Comparison of ENCODE assay signal across 8 mouse cellular contexts in genomic region chr7:19404476-19404875, GRCm38 (mm10). TPM values are rescaled to one million over a fixed set of nuclear protein-coding genes. Genes with fewer than 3 reads are reported as not detected.
A peak's percentile ranks its signal among the peaks of the same experiment; 100 is the strongest.
DNase-seq lines count a peak whose midpoint lies in the region; ATAC-seq and TF ChIP-seq lines count a peak whose summit lies in the region.

Gene Ckm (plus strand): TSS chr7:19404776.

- WGBS in lung, embryonic 14.5 days: 47% methylated on average over 7 of the region's 7 CpGs
- 53% methylated on average over 7 of the region's 7 CpGs for WGBS in hindbrain, postnatal 0 days
- 51% methylated on average over 7 of the region's 7 CpGs for WGBS in neural tube, embryonic 14.5 days

- H3K9me3 ChIP-seq in lung, embryonic 14.5 days (ENCODE audit: low read depth, low read length): peaks cover 4% of the 10 kb centered on the region; the same call in 1 of the 2 replicates
- no peaks in the 10 kb centered on the region for H3K9me3 ChIP-seq in hindbrain, postnatal 0 days (ENCODE audit: low read length)
- no peaks in the 10 kb centered on the region; the same call in 1 of the 2 replicates for H3K9me3 ChIP-seq in neural tube, embryonic 14.5 days (ENCODE audit: control insufficient read depth, low read length)

- H3K9ac ChIP-seq in lung, embryonic 14.5 days: peak within 1 kb of the TSS; percentile 49
- H3K9ac ChIP-seq in hindbrain, postnatal 0 days (replicated peaks; ENCODE audit: low read length): peak within 1 kb of the TSS; percentile 54
- H3K9ac ChIP-seq in neural tube, embryonic 14.5 days (replicated peaks; ENCODE audit: low read depth, low read length): peak within 1 kb of the TSS; percentile 47

- H3K27ac ChIP-seq in lung, embryonic 14.5 days (ENCODE audit: low read depth): no peak within 1 kb of the TSS
- no peak within 1 kb of the TSS for H3K27ac ChIP-seq in hindbrain, postnatal 0 days
- no peak within 1 kb of the TSS for H3K27ac ChIP-seq in neural tube, embryonic 14.5 days (ENCODE audit: low read depth, low read length)

- TF ChIP-seq CTCF in lung, embryonic 14.5 days (IDR thresholded peaks at IDR 0.05; ENCODE audit: low read depth): no peak
- no peak for TF ChIP-seq CTCF in hindbrain, postnatal 0 days (IDR thresholded peaks at IDR 0.05; ENCODE audit: low read depth)

- peak within 1 kb of the TSS; percentile 59 for H3K4me3 ChIP-seq in lung, embryonic 14.5 days (ENCODE audit: low read depth, low read length)
- peak within 1 kb of the TSS; percentile 51 for H3K4me3 ChIP-seq in hindbrain, postnatal 0 days (ENCODE audit: low read length)
- H3K4me3 ChIP-seq in neural tube, embryonic 14.5 days (ENCODE audit: low read depth, low read length): peak within 1 kb of the TSS; percentile 39

- H3K4me1 ChIP-seq in lung, embryonic 14.5 days (ENCODE audit: insufficient read depth): no peaks in the 10 kb centered on the region
- peaks cover 5% of the 10 kb centered on the region; the same call in 1 of the 2 replicates for H3K4me1 ChIP-seq in hindbrain, postnatal 0 days (ENCODE audit: insufficient read depth, low read length)
- peaks cover 8% of the 10 kb centered on the region; the same call in 1 of the 2 replicates for H3K4me1 ChIP-seq in neural tube, embryonic 14.5 days (ENCODE audit: control insufficient read depth, insufficient read depth, low read length)

- no peak for DNase-seq in lung, embryonic 14.5 days
- no peak for DNase-seq in lung, postnatal 14 days
- no peak for DNase-seq in gastrocnemius, adult 18-20 months (ENCODE audit: low spot score)
- DNase-seq in hindbrain, postnatal 0 days (ENCODE audit: low spot score): no peak
- no peak for DNase-seq in left cerebral cortex, adult 11 months (ENCODE audit: low spot score)
- DNase-seq in layer of hippocampus, postnatal 36 days: no peak
- no peak for DNase-seq in layer of hippocampus, adult 11-12 months (ENCODE audit: low spot score)

- no peak for ATAC-seq in lung, embryonic 14.5 days (ENCODE audit: insufficient read depth)
- ATAC-seq in hindbrain, postnatal 0 days: no peak
- ATAC-seq in neural tube, embryonic 14.5 days (ENCODE audit: low read depth): no peak

- H3K4me2 ChIP-seq in lung, embryonic 14.5 days: peak within 1 kb of the TSS; percentile 96
- H3K4me2 ChIP-seq in hindbrain, postnatal 0 days (ENCODE audit: low read depth, low read length): peak within 1 kb of the TSS; percentile 88
- H3K4me2 ChIP-seq in neural tube, embryonic 14.5 days (ENCODE audit: low read depth, low read length): peak within 1 kb of the TSS; percentile 92

- H3K27me3 ChIP-seq in lung, embryonic 14.5 days (ENCODE audit: insufficient read depth, low read length): peaks cover 34% of the 10 kb centered on the region
- peaks cover 32% of the 10 kb centered on the region for H3K27me3 ChIP-seq in hindbrain, postnatal 0 days (ENCODE audit: insufficient read depth, low read length)
- H3K27me3 ChIP-seq in neural tube, embryonic 14.5 days (ENCODE audit: control insufficient read depth, insufficient read depth, low read length): peaks cover 17% of the 10 kb centered on the region

- no peaks in the 10 kb centered on the region for H3K36me3 ChIP-seq in lung, embryonic 14.5 days (ENCODE audit: insufficient read depth)
- H3K36me3 ChIP-seq in hindbrain, postnatal 0 days (ENCODE audit: insufficient read depth, low read length): no peaks in the 10 kb centered on the region
- H3K36me3 ChIP-seq in neural tube, embryonic 14.5 days (ENCODE audit: control insufficient read depth, insufficient read depth, low read length): no peaks in the 10 kb centered on the region

RNA-seq across cellular contexts. Expression of gene Ckm, which starts in this region (rescaled TPM):
- 2.8 and 11.1 TPM in 2 replicates for polyA plus RNA-seq in lung, embryonic 14.5 days (2014; fragmentation: Nextera tagmentation; extraction: Ambion mirVana)
- over 10,000 TPM; 37,972 to 42,859 TPM for total RNA-seq in gastrocnemius, adult 18-20 months (2021)
- 3.9 and 27.4 TPM in 2 replicates for total RNA-seq in hindbrain, postnatal 0 days (2014; rRNA removed)
- 0.14 and 0.30 TPM in 2 replicates for polyA plus RNA-seq in hindbrain, postnatal 0 days (2015; fragmentation: Nextera tagmentation; extraction: Ambion mirVana)
- polyA plus RNA-seq in neural tube, embryonic 14.5 days (2014; fragmentation: Nextera tagmentation; extraction: Ambion mirVana): 0.63 and 2.0 TPM in 2 replicates
- under 1 TPM in 1 of 2 experiments, not detected in 1; 0.27 TPM for total RNA-seq in layer of hippocampus, postnatal 36 days (2021)

Comparison
In these comparisons a context has a peak if more than half of its experiments do, and no peak if none do; other contexts are left out.
1. RNA of gene Ckm (total RNA-seq): 37,972 to 42,859 TPM in gastrocnemius, adult 18-20 months; 3.9 to 27.4 TPM in hindbrain, postnatal 0 days and 0.27 TPM in layer of hippocampus, postnatal 36 days; every median in the first group is over 1,000 times any median in the second.
2. Peak in every context shown above with its lines, with median percentiles within 50 percentile points of each other: H3K4me2 ChIP-seq, H3K4me3 ChIP-seq and H3K9ac ChIP-seq.